Mouse (Mus musculus) erythroblast, embryonic 14.5 days (primary cell): Measurements from ENCODE around the gene Tlr6.

Experiments
- GATA1 ChIP-seq: IDR thresholded peaks from 2 replicates; pipeline ENCODE4 v1.6.1; 2012; ENCODE audit warnings: low read length, inconsistent platforms, mixed read lengths
- TAL1 ChIP-seq: IDR thresholded peaks from 3 replicates; pipeline ENCODE4 v1.6.1; 2012; ENCODE audit warnings: low read length, inconsistent platforms, mixed read lengths

GRCm38 (mm10) chr5:64975121-64975520 lies 15.2 kb upstream of the Tlr6 start:
- TF ChIP-seq GATA1 (no peak), TAL1 (no peak)
